Mouse (Mus musculus) yolk sac, embryonic 10.5 days (tissue): ENCODE data around the gene Ear14.
"Not testable (repeated sequence)": the region's sequence is repeated elsewhere in the genome, so short reads cannot be mapped to it uniquely, and the experiment has no call there.

Source experiments
- DNase-seq: peaks from one replicate; pipeline ENCODE4 v3.0.0-alpha.2; 2017; ENCODE audit warnings: low spot score

Ear14 gene

DNA sequence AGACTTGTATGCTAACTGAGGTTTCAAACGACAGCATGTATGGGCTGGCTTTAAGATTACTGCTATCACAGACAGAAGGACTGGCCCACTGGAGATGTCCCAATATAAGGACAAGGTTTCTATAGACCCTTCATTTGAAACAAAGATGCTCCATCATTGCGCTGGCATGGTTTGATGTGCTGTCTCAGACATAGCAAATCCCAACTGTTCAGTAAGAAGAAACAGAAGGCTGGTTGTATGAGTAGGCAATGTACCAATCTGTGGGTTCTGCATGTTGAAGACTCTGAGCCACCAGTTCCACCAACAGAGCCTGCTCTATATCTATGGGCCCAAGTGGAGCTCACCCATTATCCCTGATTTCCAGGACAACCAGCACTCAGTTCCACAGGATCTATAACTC lies at the start of gene Ear14:
TSS of gene Ear14 (plus strand) at position 277 of the 400 bp plus-strand sequence.
- no peak for DNase-seq

DNA sequence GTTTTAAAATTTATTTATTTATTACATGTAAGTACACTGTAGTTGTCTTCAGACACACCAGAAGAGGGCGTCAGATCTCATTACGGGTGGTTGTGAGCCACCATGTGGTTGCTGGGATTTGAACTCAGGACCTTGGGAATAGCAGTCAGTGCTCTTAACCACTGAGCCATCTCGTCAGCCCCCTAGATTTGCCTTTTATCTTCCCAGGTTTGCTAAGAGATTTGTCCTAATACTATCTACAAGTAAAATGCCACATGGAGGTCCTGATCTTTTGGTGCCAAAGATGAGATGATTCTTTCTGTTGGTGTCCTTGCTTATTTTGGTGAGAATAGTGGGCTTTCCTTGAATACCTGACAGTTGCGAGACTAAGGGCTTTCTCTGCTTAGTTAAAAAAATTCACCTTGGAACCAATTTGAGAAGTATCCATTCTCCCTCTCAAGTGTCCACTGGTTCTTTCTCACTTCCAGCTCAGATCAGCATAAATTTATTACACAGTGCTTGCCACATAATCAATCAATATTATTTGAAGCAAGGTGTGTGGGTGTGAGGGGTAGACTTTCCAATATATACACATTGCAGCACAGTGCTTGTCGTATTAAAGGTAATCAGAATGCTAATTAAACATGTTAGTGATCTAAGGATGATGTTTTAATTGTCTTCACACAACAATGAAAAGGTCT lies 47.0 kb upstream of the Ear14 start:
- DNase-seq: no peak

DNA sequence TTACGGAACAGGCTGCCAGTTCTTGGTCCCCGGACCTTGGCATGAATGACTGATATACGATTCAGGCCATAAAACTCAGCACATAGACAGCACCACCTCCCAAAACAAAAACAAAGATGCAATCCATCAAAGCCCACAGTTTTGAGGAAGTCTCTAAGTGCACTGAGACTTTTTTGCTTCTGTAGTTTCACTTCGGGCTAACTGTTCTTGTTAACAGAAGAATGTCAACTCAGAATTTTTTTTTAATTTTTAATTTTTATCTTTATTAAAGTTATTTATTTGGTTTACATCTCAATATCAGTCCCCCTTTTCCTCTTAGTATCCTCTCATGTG lies 46.5 kb upstream of the Ear14 start:
- no peak for DNase-seq

DNA sequence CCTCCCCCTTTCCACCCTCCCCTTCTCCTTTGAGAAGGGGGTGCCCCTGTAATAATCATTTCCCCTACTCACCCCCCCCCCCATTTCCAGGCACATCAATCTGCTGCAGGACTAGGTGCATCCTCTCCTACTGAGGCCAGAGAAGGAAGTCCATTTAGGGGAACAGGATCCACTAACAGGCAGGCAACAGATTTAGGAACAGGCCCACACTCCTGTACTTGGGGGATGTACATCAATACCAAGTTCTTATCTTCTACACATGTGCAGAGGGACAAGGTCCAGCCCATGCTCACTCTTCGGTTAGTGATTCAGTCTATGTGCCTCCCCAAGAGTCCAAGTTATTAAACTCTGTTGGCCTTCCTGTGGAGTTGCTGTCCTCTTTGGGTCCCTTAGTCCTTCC lies 46.1 kb upstream of the Ear14 start:
- DNase-seq: no peak

DNA sequence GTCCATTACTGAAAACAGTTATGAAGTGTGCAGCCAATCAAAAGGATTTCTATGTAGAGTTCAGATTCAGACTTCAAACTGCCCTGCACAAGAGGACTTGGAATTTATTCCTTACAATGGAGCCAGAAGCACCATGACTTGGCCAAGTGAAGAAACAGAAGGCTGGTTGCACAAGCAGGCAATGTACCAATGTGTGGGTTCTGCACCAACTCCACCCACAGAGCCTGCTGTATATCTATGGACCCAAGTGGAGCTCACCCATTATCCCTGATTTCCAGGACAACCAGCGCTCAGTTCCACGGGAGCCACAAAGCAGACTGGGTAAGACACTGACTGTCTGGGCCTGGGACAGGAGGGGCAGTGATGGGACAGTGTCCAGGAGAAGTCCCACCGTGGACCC lies 41.2 kb upstream of the Ear14 start, which contains the start of gene Rnase2b:
TSS of gene Rnase2b (plus strand) at position 285 of the 400 bp plus-strand sequence.
- DNase-seq: not testable (repeated sequence)

DNA sequence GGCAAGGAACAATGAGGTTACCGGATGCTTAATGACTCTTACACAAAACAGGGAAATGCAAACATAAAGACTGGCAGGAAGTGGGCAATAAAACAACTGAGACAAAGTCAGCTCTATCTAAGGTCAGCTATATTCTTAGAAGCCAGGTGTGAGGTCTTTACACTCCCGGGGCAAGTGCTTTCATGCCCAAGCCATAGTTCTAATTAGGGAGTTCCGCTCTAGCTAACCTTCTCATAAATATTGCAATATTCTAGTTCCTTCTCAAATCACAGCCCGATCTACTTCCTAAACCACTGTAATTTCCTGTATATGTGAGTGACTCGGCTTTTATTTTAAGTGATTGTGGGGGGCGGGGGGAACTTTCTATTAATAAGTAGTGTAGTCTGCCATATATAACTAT lies 39.9 kb upstream of the Ear14 start:
- not testable (repeated sequence) for DNase-seq

DNA sequence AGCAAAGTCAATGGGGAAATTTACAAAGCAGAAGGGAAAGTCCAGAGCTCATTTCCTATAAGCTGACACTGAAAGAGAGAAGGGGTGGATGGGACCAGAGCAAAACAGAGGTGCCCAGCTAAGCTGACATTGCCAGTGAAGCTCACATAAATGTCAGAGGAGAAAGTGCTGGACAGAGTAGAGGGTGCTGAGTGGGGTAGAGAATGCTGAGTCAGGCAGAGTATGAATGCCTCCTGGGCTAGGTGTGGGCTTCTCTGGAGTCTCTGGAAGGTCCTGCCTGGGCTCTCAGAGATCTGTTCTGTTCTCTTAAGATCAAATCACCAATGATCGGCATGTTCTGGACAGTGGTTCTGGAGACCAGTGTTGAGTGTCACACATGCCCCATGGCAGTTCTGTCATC lies 37.8 kb upstream of the Ear14 start:
- DNase-seq: no peak

DNA sequence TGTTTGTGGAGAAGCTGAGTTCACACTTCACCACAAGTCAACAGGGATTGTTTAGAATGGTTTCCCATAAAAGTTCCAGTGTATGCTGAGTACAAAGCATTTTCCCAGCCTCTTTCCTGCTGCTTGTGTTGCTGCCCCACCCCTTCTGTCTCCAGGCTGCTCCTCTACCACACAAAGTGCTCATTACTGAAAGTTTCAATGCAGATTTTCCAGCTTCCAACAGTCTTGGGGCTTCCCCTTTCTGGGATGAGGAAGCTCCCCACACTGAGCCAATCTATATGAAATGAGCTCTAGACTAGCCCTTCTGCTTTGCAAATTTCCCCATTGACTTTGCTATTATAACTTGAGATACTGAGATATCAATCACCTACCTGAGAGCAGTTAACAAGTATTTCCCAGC lies 37.1 kb upstream of the Ear14 start:
- no peak for DNase-seq

DNA sequence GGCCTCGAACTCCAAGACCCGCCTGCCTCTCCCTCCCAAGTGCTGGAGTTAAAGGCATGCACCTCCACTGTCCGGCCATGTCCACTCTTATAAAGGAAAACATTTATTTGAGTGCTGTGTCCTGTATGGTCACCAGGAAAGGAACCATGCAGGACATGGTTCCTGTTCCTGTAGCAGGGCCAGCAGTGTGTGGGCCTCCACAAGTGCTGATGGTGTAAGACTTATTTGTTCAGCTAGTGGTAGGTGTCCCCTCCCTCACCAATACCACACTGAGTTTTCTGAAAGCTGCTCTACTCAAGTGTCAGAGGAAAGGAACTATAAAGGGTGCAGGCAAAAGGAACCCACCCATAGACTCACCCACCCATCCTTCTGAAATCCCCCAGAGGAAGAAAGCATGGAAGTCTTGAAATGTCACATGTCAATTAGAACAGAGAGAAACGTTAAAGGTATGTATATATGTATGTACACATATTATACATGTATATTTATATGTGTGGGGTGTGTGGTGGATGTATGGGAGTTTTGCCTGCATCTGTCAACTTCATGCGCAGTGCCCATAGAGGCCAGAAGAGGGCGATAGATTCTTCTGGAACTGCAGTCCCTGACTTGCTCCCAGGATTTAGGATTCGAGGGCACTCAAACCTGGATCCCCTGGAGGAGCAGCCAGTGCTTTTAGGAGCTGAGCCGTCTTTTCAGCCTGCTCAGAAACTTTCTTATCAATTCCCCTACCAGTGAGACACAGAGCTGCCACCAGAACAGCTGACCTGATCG lies 30.9 kb upstream of the Ear14 start:
- DNase-seq: peak; percentile 36

DNA sequence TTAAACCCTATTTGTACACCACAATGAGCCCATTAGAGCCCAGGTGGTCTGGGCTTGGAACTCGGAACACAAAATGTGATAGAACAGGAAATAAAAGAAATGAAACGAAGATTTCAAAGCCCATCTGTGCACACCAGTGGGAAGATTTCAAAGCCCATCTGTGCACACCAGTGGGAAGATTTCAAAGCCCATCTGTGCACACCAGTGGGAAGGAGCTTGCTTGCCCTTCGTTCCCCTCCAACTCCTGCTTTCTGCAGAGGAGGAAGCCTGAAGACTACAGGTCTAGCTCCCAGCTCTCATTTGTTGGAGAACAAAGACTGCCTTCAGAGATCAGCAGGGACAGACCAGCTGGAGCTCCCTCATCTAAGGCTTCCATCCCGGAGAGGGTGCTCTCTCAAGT lies 30.2 kb upstream of the Ear14 start:
- DNase-seq: not testable (repeated sequence)

DNA sequence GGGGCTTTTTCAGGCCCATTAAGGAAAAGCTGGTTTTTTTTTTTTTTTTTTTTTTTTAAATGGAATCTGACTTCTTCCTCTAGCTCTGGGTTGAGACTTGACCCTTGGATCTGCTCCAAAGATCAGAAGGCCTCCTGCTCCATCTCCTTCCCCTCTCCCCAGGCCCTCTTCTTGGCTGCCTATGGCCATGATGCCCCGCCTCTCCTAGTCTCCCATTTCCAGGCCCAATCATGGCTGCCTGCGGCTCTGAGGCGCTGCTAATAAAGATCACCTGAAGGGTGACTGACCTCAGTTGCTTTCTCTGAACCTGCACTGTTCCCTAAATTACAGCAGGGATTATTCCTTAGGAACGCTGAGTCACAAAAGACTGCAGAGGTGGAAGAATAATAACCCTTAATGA lies 29.3 kb upstream of the Ear14 start:
- DNase-seq: no peak

DNA sequence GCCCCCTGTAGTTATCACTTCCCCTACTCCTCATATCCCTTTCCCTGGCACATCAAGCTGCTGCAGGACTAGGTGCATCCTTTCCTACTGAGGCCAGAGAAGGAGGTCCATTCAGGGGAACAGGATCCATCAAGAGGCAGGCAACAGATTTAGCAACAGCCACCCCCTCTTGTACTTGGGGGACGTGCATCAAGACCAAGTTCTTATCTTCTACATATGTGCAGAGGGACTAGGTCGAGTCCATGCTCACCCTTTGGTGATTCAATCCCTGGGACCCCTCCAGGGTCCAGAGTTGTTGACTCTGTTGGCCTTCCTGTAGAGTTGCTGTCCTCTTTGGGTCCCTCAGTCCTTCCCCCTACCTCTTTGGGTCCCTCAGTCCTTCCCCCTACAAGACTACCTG lies 22.1 kb upstream of the Ear14 start:
- DNase-seq: not testable (repeated sequence)

DNA sequence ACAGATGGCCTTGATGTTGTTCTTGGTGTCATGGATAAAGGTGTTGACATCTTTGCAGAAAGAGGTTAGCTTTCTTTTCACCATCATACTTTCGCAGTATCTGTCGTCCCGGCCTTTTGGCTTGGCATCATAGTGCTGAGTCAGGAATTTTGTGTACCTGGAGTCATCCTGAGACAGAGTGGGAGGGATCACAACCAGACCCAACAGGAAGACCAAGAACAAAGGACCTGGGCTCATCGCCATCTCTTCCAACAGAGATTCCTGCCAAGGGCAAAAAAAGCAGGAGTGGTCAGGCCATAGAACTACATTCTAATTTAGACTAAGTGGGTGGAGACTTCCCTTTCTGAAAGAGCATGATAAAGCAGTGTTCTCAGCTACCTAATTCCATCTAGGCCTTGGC lies 7.5 kb upstream of the Ear14 start:
- DNase-seq: no peak

DNA sequence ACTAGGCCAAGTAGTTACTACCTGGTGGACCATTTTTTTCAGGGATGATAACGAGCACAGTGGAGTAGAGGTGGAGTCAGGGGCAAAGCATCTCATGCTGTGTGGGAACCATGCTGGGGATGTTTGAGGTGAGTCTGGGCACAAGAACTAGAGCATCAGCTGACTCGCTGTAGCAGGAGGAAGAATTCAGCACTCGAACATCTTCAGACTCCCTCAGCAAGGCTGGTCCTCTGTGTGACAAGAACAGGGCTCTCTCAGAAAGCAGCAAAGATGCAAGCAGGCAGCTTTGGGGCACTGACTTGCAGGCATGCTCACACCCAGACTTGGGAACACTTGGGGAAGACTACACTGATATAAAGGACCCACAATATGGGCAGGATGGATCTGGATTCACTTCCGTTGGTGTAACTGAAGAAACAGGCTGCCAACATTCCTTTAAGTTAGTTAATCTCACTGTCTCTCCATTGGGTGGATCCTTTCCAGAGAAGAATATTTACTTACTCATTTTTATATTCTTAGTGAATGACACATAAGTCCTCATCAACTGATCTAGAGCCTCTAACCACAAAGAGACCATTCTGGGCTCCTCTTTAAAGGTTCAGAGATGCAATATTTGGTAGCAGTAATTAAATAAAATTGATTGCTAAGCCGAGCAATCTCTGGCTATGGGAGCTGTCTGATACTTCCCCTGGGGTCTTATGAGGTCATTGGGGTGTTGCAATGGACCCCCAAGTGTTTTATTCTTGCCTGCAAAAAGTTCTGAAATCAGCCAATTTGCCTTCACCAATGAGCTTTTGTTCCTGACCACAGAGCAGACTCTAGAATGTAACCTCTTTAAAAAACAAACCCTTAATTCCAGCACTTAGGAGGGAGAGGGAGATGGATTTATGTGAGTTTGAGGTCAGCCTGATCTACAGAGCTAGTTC lies 3.8 kb upstream of the Ear14 start, which contains the start of gene Ang2:
TSS of gene Ang2 (minus strand) at position 51 of the 926 bp plus-strand sequence.
- no peak for DNase-seq

DNA sequence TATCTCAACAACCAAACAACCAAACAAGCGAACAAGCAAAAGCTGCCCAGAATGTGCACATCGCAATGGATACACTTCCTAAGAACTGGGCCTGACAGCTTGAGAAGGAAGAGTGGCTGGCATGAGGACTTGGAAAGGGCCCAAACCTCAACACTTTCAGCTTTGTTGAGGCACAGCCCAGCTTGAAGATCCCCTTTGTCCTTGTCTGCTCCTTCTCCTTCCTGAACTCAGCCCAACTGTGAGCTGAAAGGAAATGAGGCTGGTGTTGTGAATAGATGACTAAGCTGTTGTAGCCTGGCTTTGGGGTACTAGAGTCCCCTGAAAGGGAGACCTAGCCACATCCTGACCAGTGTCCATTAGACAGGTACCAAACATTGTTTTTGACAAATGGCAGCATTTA lies 3.1 kb upstream of the Ear14 start:
- DNase-seq: no peak

DNA sequence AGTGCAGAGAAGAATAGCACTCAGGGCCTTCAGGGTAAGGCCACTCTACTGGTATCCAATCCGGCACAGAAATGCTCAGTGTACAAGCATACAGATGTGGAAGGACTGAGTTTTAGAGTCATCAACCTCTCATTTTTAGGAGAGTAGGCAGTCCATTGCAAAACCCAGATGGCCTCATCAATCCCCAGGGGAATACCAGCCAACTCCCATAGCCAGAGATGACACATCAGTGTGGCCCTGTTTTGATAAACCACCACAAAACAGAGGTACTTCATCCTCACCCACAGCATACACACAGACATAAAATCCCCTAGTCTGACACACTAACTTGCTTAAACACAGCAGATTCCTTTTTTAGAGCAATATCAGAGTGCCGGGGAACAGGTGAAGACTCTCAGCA lies 2.7 kb upstream of the Ear14 start:
- no peak for DNase-seq

DNA sequence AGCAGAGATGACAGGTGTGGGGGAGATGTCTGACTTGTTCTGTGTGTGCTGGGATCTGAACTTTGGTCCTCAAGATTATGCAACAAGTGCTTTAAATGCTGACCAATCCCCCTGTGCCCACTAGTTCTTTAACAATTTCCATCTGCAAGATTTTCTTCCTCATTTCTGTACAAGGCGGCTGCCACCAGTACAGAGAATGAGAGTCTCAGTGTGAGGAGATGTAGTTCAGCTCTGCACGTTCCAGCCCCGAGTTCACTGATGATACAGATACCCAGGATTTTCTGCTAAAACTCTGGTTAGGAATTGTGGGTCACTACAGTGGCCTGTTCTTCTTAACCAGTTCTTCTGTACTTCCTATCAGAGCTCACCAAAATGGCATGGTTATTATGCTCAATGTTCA lies 16.9 kb downstream of the Ear14 start:
- not testable (repeated sequence) for DNase-seq

DNA sequence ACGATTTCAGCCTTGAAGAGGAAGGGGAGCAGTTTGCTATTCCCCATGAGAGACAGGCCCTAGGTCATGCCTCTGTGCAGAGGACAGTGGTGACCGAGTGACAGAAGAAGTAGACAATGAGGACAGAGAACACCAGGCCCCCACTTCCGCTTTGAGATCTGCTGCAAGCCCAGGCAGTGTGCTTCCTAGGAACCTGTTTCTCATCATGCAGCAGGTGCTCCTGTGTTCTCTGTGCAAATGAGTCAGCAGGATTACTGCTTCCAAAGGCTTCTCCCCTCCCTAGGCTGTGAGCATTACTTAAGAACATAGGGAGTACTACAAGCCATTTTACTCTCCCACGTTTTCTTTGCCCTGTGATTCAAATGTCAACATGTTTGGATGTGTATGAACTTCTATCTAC lies 26.5 kb downstream of the Ear14 start:
- not testable (repeated sequence) for DNase-seq

DNA sequence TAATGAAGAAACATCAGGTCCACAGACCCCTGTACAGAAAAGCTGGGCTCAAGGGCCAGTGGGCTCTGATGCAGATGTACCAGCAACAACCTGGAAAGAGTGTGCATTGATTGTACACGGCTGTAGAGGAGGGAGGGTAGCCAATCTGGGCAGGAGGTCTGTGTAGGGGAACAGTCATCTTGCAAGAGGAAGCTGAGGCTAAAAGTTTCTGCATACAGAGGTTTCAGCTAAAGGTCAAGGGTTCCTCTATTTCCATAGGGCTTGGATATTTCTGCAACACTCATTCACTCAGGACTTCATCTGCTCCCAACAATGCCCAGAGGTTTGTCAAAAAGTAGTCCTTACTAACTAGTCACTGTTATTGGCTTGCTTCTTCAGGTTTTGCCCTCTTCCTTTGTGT lies 34.3 kb downstream of the Ear14 start:
- DNase-seq: not testable (repeated sequence)

DNA sequence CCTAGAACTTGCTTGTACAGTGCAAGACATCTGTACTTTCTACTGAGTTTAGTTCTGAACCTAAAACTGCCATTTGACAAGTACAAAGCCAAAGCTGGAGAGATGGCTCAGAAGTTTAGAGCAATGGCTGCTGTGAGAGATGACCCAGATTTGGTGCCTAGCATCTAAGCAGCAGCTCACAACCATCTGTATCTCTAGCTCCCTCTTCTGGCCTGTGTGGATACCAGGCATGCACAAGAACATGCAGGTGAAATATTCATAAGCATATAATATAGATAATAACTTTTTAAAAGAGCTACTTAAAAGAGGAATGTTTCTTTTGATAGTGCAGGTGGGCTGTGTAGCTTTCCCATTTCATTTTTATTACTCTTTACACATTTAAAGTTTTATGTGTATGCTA lies 37.7 kb downstream of the Ear14 start:
- no peak for DNase-seq

DNA sequence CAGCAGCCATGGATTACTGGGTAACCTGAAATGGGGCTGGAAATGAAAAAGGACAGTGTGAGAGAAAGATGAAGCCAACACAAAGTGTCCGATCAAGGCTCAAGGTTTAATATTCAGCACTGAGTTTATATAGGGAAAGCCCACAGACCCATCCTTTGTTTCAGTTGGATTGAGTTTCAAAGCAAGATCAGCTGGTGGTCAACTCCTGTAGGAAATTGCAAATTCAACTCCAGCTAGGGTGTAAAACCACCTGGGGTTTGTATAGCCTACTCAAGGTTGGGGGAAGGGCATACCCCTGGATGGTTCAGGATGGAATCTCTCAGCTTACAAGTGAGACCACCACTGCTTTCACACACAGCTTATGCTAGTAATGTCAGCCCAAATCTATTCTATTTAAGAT lies 44.5 kb downstream of the Ear14 start:
- DNase-seq: no peak

DNA sequence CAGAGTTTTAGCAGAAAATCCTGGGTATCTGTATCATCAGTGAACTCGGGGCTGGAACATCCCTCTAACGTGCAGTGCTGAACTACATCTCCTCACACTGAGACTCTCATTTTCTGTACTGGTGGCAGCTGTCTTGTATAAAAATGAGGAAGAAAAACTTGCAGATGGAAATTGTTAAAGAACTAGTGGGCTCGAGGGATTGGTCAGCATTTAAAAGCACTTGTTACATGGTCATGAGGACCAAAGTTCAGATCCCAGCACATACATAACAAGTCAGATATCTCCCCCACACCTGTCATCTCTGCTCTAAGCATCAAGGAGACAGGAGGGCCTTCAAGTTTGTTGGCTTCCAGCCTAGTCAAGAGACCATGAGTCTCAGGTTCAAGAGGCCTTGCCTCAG lies 47.2 kb downstream of the Ear14 start:
- no peak for DNase-seq

DNA sequence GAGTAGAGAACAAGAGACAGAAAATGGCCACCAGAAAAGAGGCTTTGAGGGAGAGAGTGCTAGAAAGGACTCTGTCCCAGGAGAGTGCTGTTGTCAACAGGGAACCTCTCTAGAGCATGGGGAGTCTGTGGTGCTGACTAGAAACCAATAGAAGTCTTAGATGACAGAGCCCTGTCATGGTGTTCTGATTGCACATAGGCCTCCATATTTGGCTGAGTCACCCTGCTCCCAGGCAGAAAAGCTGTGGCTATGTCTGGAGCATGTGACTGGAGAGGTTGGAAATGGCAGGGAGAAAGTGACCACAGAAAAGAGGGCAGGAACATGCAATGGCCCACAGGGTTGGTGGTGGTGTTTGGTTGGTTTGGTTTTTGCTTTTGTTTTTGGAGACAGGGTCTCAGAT lies 49.0 kb downstream of the Ear14 start:
- not testable (repeated sequence) for DNase-seq
